Mouse (Mus musculus) small intestine, adult 2 months (tissue): ENCODE measurements around the gene Man1c1.

Experiments used
- CTCF ChIP-seq: fragments of 200-500 bp; IDR thresholded peaks from 2 replicates; pipeline ENCODE4 v1.5.1; 2012; ENCODE audit warnings: low read depth, mild to moderate bottlenecking, control low read depth, inconsistent platforms, low read length, moderate library complexity, mixed read lengths; ENCODE audit not compliant: insufficient replicate concordance, insufficient read length; ENCODE audit errors: extremely low read depth
- POLR2A ChIP-seq: fragments of 200-500 bp; IDR thresholded peaks from 2 replicates; pipeline ENCODE4 v1.6.1; 2012; ENCODE audit warnings: low read depth, mild to moderate bottlenecking, control low read depth, inconsistent platforms, low read length, moderate library complexity

GRCm38 (mm10) chr4:134639325-134639724 is 64.8 kb downstream of the Man1c1 start:
- TF ChIP-seq POLR2A = no peak
- TF ChIP-seq CTCF = no peak
